Mouse (Mus musculus): ENCODE data around the gene Chd1l. TPM values are rescaled to one million over a fixed set of nuclear protein-coding genes. Genes with fewer than 3 reads are reported as not detected.
A peak's percentile ranks its signal among the peaks of the same experiment; 100 is the strongest.

The Chd1l gene
- total RNA-seq, 4 experiments from 2014 or later: 14.2 to 20.3 (median 19.3) TPM

- DNase-seq: no peak
Measured at GRCm38 (mm10) chr3:97617091-97617825, 7.3 kb upstream of the Chd1l start.

GRCm38 (mm10) chr3:97615933-97616332, 5.9 kb upstream of the Chd1l start:
- DNase-seq: no peak

GRCm38 (mm10) chr3:97615154-97615553, 5.2 kb upstream of the Chd1l start:
- DNase-seq: no peak

GRCm38 (mm10) chr3:97611021-97611420, 1.0 kb upstream of the Chd1l start:
- DNase-seq: no peak

GRCm38 (mm10) chr3:97609201-97609844, 680 bp downstream of the Chd1l start:
- peak; percentile 27 for DNase-seq

GRCm38 (mm10) chr3:97600050-97600832, 9.8 kb downstream of the Chd1l start:
- no peak for DNase-seq

- DNase-seq: no peak
Measured at GRCm38 (mm10) chr3:97596796-97597195, 13.2 kb downstream of the Chd1l start.

GRCm38 (mm10) chr3:97595066-97595465, 14.9 kb downstream of the Chd1l start:
- no peak for DNase-seq

- DNase-seq: no peak
Measured at GRCm38 (mm10) chr3:97594140-97594539, 15.9 kb downstream of the Chd1l start.

- no peak for DNase-seq
Measured at GRCm38 (mm10) chr3:97593089-97593488, 16.9 kb downstream of the Chd1l start.

GRCm38 (mm10) chr3:97590699-97591098, 19.3 kb downstream of the Chd1l start:
- no peak for DNase-seq

GRCm38 (mm10) chr3:97587656-97588055, 22.3 kb downstream of the Chd1l start:
- no peak for DNase-seq

- DNase-seq: peak; percentile 55
Measured at GRCm38 (mm10) chr3:97585383-97586160, 24.4 kb downstream of the Chd1l start.

- DNase-seq: no peak
Measured at GRCm38 (mm10) chr3:97573807-97574206, 36.2 kb downstream of the Chd1l start.

GRCm38 (mm10) chr3:97564588-97564987, 45.4 kb downstream of the Chd1l start:
- no peak for DNase-seq

- DNase-seq: no peak
Measured at GRCm38 (mm10) chr3:97558554-97558953, 51.4 kb downstream of the Chd1l start.

GRCm38 (mm10) chr3:97546205-97546604, 63.8 kb downstream of the Chd1l start:
- no peak for DNase-seq

GRCm38 (mm10) chr3:97540171-97540570, 69.8 kb downstream of the Chd1l start:
- DNase-seq: no peak

- no peak for DNase-seq
Measured at GRCm38 (mm10) chr3:97538634-97539033, 71.4 kb downstream of the Chd1l start.

GRCm38 (mm10) chr3:97537006-97537405, 73.0 kb downstream of the Chd1l start:
- DNase-seq: no peak

GRCm38 (mm10) chr3:97535660-97536059, 74.3 kb downstream of the Chd1l start:
- DNase-seq: no peak

- no peak for DNase-seq
Measured at GRCm38 (mm10) chr3:97525458-97525857, 84.5 kb downstream of the Chd1l start.

- DNase-seq: no peak
Measured at GRCm38 (mm10) chr3:97524835-97525234, 85.2 kb downstream of the Chd1l start.

Data from adrenal gland, adult 8-10 months (tissue).